Mouse (Mus musculus): Measurements from ENCODE around the gene Hscb. TPM values are rescaled to one million over a fixed set of nuclear protein-coding genes. Genes with fewer than 3 reads are reported as not detected.
"Not testable (repeated sequence)": the region's sequence is repeated elsewhere in the genome, so short reads cannot be mapped to it uniquely, and the experiment has no call there.

Gene Hscb
- total and polyA plus RNA-seq, 3 experiments: 56.7 to 94.2 (median 65.3) TPM

DNA sequence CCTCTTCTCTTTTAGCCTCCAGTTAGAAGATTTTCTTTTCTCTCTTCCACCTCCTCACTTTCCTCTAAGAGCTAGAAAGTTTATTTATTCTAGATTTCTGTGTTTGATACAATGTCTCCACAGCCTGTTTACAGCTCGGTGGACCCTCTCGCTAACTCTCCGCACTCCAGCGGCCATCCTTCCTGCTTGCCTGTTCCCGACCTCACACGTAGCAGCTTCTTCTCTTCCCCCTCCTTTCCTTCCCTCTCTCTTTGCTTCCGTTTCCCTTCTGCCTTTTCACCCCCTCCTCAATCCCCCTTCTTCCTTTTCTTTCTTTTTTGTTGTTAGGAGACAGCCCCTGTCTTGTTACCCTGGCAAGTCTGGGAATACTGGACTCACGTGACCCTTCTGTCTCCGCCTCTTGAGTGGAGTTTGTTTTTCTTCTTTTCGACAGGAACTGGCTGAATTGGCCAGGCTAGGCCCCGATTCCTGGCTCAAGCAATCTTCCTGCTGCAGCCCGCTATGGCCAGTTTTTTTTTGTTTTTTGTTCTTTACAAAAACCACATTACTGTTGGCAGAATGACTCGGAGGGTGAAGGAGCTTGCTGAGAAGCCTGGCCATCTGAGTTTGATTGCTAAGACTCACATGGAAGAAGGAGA is 19.6 kb upstream of the Hscb start:
- no peak for ATAC-seq (ENCODE audit: extremely low read depth, insufficient number of reproducible peaks, low FRiP score, poor library complexity, severe bottlenecking)
- Histone ChIP-seq H3K9me3 (replicated peaks) (no peaks in the 10 kb centered on the region), H3K36me3 (replicated peaks) (peaks cover 97% of the 10 kb centered on the region), H3K4me3 (ENCODE audit: low read depth, low read length) (no peak overlapping the region), H3K4me1 (ENCODE audit: insufficient read depth, low read depth, low read length) (no peaks in the 10 kb centered on the region), H3K27me3 (ENCODE audit: insufficient read depth, low read length) (no peaks in the 10 kb centered on the region)
- no peak for DNase-seq (ENCODE audit: low spot score)
- TF ChIP-seq TAL1 (conservative IDR thresholded peaks at IDR 0.05; ENCODE audit: low read depth, low read length) (no peak), POLR2AphosphoS5 (IDR thresholded peaks at IDR 0.05; ENCODE audit: insufficient replicate concordance, low read depth, low read length) (no peak), CTCF (IDR thresholded peaks at IDR 0.05; ENCODE audit: low read depth, low read length) (no peak), GATA2 (IDR thresholded peaks at IDR 0.05; ENCODE audit: borderline replicate concordance, low read depth, low read length) (no peak), GATA1 (IDR thresholded peaks at IDR 0.05; ENCODE audit: borderline replicate concordance, low read length) (no peak)

DNA sequence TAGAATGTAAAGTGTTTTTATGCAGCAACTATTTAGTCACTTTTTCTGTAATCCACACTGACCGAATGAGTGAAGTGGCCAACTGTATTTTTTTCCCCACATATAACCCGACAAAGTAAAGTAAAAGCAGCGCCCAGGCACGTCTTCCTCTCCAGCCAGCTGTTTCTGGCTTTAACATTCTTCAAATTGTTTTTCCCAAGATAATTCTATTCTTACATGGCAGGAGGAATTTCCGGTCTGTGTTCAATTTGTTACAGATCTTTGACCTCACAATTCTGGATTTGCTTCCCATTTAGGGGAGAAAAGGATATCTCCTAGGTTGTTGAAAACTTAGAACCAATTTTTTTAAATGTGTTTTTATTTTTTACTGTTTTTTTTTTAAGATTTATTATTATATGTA is 17.5 kb upstream of the Hscb start:
- ATAC-seq (ENCODE audit: extremely low read depth, insufficient number of reproducible peaks, low FRiP score, poor library complexity, severe bottlenecking) (no peak), DNase-seq (ENCODE audit: low spot score) (no peak)
- Histone ChIP-seq H3K36me3 (replicated peaks) (peaks cover 97% of the 10 kb centered on the region), H3K9me3 (replicated peaks) (no peaks in the 10 kb centered on the region), H3K27me3 (ENCODE audit: insufficient read depth, low read length) (no peaks in the 10 kb centered on the region), H3K4me3 (ENCODE audit: low read depth, low read length) (no peak overlapping the region), H3K4me1 (ENCODE audit: insufficient read depth, low read depth, low read length) (peaks cover 5% of the 10 kb centered on the region; the same call in 1 of the 2 replicates)
- no peak for TF ChIP-seq CTCF (IDR thresholded peaks at IDR 0.05; ENCODE audit: low read depth, low read length)
- no peak for TF ChIP-seq GATA1 (IDR thresholded peaks at IDR 0.05; ENCODE audit: borderline replicate concordance, low read length)
- no peak for TF ChIP-seq GATA2 (IDR thresholded peaks at IDR 0.05; ENCODE audit: borderline replicate concordance, low read depth, low read length)
- no peak for TF ChIP-seq POLR2AphosphoS5 (IDR thresholded peaks at IDR 0.05; ENCODE audit: insufficient replicate concordance, low read depth, low read length)
- no peak for TF ChIP-seq TAL1 (conservative IDR thresholded peaks at IDR 0.05; ENCODE audit: low read depth, low read length)

DNA sequence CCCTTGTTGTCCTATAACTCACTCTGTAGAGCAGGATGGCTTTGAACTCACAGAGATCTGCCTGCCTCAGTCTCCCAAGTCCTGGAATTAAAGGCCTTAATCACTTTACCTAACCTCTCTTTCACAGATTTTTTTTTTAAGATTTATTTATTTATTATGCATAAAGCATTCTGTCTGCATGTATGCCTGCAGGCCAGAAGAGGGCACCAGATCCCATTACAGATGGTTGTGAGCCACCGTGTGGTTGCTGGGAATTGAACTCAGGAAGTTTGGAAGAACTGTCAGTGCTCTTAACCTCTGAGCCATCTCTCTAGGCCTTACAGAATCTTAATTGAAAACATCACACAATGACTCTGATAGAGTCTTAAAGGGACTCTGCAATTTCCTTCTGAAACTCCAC is 13.4 kb upstream of the Hscb start:
- H3K27me3 ChIP-seq (ENCODE audit: insufficient read depth, low read length): no peaks in the 10 kb centered on the region
- ATAC-seq (ENCODE audit: extremely low read depth, insufficient number of reproducible peaks, low FRiP score, poor library complexity, severe bottlenecking) (no peak), DNase-seq (ENCODE audit: low spot score) (no peak)
- H3K4me3 ChIP-seq (ENCODE audit: low read depth, low read length): no peak overlapping the region
- peaks cover 23% of the 10 kb centered on the region for H3K4me1 ChIP-seq (ENCODE audit: insufficient read depth, low read depth, low read length)
- H3K36me3 ChIP-seq (replicated peaks): peaks cover 96% of the 10 kb centered on the region
- H3K9me3 ChIP-seq (replicated peaks): no peaks in the 10 kb centered on the region
- TF ChIP-seq POLR2AphosphoS5 (IDR thresholded peaks at IDR 0.05; ENCODE audit: insufficient replicate concordance, low read depth, low read length) (no peak), CTCF (IDR thresholded peaks at IDR 0.05; ENCODE audit: low read depth, low read length) (no peak), GATA1 (IDR thresholded peaks at IDR 0.05; ENCODE audit: borderline replicate concordance, low read length) (no peak), GATA2 (IDR thresholded peaks at IDR 0.05; ENCODE audit: borderline replicate concordance, low read depth, low read length) (no peak), TAL1 (conservative IDR thresholded peaks at IDR 0.05; ENCODE audit: low read depth, low read length) (no peak)

DNA sequence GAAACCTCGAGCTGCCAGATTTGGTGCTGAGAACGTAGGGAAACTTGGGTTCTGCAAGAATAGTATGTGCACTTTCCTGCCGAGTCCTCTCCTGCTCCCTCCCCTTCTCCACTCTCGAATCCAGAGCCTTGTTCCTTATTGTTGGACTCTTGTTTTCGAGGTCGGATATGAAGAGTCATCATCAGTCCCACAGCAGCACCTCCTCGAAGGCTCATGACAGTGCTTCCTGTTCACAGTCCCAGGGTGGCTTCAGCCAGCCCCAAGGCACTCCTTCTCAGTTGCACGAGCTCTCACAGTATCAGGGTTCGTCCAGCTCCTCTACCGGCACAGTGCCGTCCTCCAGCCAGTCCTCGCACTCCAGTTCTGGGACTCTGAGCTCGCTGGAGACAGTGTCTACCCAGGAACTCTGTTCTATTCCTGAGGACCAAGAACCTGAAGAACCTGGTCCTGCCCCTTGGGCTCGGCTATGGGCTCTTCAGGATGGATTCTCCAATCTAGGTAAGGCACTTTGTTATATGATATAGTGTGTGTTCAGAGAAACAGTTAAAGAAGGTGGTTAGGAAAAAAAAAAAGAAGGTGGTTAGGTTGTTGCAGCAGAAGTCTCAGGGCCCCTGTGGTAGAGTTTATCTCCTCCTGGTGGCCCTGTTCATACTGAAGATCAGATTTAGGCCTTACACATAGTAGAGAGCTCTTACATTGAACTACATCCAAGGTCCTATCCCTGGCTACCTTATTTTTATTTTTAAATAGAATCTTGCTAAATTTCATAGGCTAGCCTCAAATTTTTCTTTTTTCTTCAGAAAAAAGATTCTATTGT is 1.7 kb upstream of the Hscb start:
- H3K36me3 ChIP-seq (replicated peaks): peaks cover 26% of the 10 kb centered on the region
- peaks cover 30% of the 10 kb centered on the region for H3K4me1 ChIP-seq (ENCODE audit: insufficient read depth, low read depth, low read length)
- no peaks in the 10 kb centered on the region for H3K27me3 ChIP-seq (ENCODE audit: insufficient read depth, low read length)
- no peak for TF ChIP-seq TAL1 (conservative IDR thresholded peaks at IDR 0.05; ENCODE audit: low read depth, low read length)
- no peak for TF ChIP-seq GATA1 (IDR thresholded peaks at IDR 0.05; ENCODE audit: borderline replicate concordance, low read length)
- no peak for TF ChIP-seq CTCF (IDR thresholded peaks at IDR 0.05; ENCODE audit: low read depth, low read length)
- no peak for TF ChIP-seq GATA2 (IDR thresholded peaks at IDR 0.05; ENCODE audit: borderline replicate concordance, low read depth, low read length)
- TF ChIP-seq POLR2AphosphoS5 (IDR thresholded peaks at IDR 0.05; ENCODE audit: insufficient replicate concordance, low read depth, low read length): no peak
- H3K9me3 ChIP-seq (replicated peaks): no peaks in the 10 kb centered on the region
- ATAC-seq (ENCODE audit: extremely low read depth, insufficient number of reproducible peaks, low FRiP score, poor library complexity, severe bottlenecking): no peak
- peak; percentile 7 for DNase-seq (ENCODE audit: low spot score)
- peak overlapping the region; percentile 95 for H3K4me3 ChIP-seq (ENCODE audit: low read depth, low read length)

DNA sequence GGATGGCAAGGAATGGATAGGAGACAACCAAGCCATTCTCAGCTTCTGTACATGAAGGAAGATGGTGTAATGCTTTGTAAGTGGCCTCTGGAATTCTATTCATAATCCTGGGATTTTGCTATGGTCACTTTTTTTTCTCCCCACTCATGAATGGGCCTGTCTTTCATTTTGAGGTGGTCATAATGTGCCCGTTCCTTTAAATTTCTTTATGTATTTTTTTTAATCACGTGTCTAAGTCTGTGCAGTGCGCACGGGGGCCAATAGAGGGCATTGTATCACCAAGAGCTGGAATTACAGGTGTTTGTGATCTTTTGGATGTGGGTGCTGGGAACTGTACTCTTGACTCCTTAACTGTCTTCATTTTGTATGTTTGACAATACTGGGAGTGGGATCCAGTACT is 888 bp upstream of the Hscb start:
- TF ChIP-seq POLR2AphosphoS5 (IDR thresholded peaks at IDR 0.05; ENCODE audit: insufficient replicate concordance, low read depth, low read length) (no peak), CTCF (IDR thresholded peaks at IDR 0.05; ENCODE audit: low read depth, low read length) (peak; percentile 35; the same call in 1 of the 2 replicates)
- Histone ChIP-seq H3K4me3 (ENCODE audit: low read depth, low read length) (peak overlapping the region; percentile 95), H3K9me3 (replicated peaks) (no peaks in the 10 kb centered on the region), H3K4me1 (ENCODE audit: insufficient read depth, low read depth, low read length) (peaks cover 38% of the 10 kb centered on the region), H3K36me3 (replicated peaks) (peaks cover 27% of the 10 kb centered on the region), H3K27me3 (ENCODE audit: insufficient read depth, low read length) (no peaks in the 10 kb centered on the region)
- DNase-seq (ENCODE audit: low spot score) (no peak), ATAC-seq (ENCODE audit: extremely low read depth, insufficient number of reproducible peaks, low FRiP score, poor library complexity, severe bottlenecking) (no peak)

DNA sequence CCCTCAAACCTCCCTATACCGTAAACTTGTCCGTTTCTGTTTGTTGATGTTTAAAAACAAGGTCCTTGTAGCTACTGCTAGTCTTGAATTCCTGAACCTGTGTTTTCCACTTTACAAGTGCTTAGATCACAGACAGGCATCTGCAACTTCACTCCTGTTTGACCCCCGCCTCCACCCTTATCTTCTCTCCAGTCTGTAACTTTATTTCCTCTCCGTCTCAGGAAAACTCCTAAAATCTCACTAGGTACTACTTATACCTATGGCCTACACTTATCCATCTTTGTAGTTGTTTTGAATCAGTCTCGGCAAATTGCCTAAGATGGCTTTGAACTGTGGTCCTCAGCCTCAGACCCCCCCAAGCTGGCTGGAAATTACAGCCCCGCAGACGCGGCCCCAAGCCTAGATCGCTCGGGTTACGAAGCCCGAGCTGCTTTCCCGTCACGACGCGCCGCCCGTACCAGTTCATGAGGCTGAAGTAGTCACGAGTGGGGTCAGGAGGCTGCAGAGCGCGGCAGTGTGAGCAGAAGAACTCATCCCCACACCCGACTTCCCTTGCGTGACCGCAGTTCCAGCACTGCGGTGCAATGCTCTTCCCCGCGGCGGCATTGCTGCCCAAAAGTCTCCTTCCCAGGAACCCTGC is 419 bp downstream of the Hscb start:
- TF ChIP-seq TAL1 (conservative IDR thresholded peaks at IDR 0.05; ENCODE audit: low read depth, low read length) (no peak), GATA1 (IDR thresholded peaks at IDR 0.05; ENCODE audit: borderline replicate concordance, low read length) (no peak), CTCF (IDR thresholded peaks at IDR 0.05; ENCODE audit: low read depth, low read length) (no peak), GATA2 (IDR thresholded peaks at IDR 0.05; ENCODE audit: borderline replicate concordance, low read depth, low read length) (no peak), POLR2AphosphoS5 (IDR thresholded peaks at IDR 0.05; ENCODE audit: insufficient replicate concordance, low read depth, low read length) (no peak)
- ATAC-seq (ENCODE audit: extremely low read depth, insufficient number of reproducible peaks, low FRiP score, poor library complexity, severe bottlenecking) (no peak), DNase-seq (ENCODE audit: low spot score) (no peak)
- H3K27me3 ChIP-seq (ENCODE audit: insufficient read depth, low read length): no peaks in the 10 kb centered on the region
- peaks cover 37% of the 10 kb centered on the region for H3K36me3 ChIP-seq (replicated peaks)
- H3K4me3 ChIP-seq (ENCODE audit: low read depth, low read length): peak overlapping the region; percentile 95
- H3K9me3 ChIP-seq (replicated peaks): no peaks in the 10 kb centered on the region
- H3K4me1 ChIP-seq (ENCODE audit: insufficient read depth, low read depth, low read length): peaks cover 47% of the 10 kb centered on the region

DNA sequence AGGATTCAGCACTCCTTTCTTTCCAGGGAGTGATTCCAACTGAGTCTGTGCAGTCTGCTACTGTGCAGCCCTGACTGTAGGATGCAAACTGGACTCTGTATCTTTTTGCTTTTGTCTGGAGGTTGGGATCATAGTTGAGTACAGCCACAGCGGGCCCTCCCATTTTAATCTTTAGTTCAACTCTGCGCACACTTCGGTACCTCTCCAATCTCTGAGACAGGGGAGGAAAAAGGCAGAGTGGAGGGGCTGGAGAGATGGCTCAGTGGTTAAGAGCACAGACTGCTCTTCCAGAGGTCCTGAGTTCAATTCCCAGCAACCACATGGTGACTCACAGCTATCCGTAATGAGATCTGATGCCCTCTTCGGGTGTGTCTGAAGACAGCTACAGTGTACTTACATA is 1.6 kb downstream of the Hscb start:
- H3K36me3 ChIP-seq (replicated peaks): peaks cover 45% of the 10 kb centered on the region
- not testable (repeated sequence) for DNase-seq (ENCODE audit: low spot score); ATAC-seq (ENCODE audit: extremely low read depth, insufficient number of reproducible peaks, low FRiP score, poor library complexity, severe bottlenecking); H3K27me3 ChIP-seq (ENCODE audit: insufficient read depth, low read length); H3K4me3 ChIP-seq (ENCODE audit: low read depth, low read length); H3K9me3 ChIP-seq (replicated peaks)
- peaks cover 50% of the 10 kb centered on the region for H3K4me1 ChIP-seq (ENCODE audit: insufficient read depth, low read depth, low read length)
